Mouse (Mus musculus) embryonic facial prominence, embryonic 12.5 days (tissue): ENCODE measurements around the gene Atg9b. TPM values are rescaled to one million over a fixed set of nuclear protein-coding genes. Genes with fewer than 3 reads are reported as not detected.

Source experiments
- ATAC-seq: fragments of 200-750 bp; cut with Nextera tagmentation; 2 replicates; pipeline ENCODE4 v1.8.0; 2017; ENCODE audit not compliant: insufficient number of reproducible peaks, insufficient read depth, low FRiP score, low TSS enrichment
- H3K27ac ChIP-seq: fragments of 300-500 bp; sonication (generic); 2 replicates; pipeline ENCODE4 v1.5.1; 2016; ENCODE audit warnings: mild to moderate bottlenecking
- H3K27me3 ChIP-seq: fragments of 300-500 bp; sonication (generic); 2 replicates; pipeline ENCODE4 v1.6.1; 2016; ENCODE audit warnings: mild to moderate bottlenecking, moderate library complexity
- H3K36me3 ChIP-seq: fragments of 300-500 bp; sonication (generic); 2 replicates; pipeline ENCODE4 v1.6.1; 2016; ENCODE audit warnings: mild to moderate bottlenecking
- H3K4me1 ChIP-seq: fragments of 300-500 bp; sonication (generic); 2 replicates; pipeline ENCODE4 v1.6.1; 2016
- H3K4me2 ChIP-seq: fragments of 300-500 bp; sonication (generic); replicated peaks from 2 replicates; pipeline ENCODE4 v1.6.1; 2016; ENCODE audit warnings: mild to moderate bottlenecking, moderate library complexity
- H3K4me3 ChIP-seq: fragments of 300-500 bp; sonication (generic); 2 replicates; pipeline ENCODE4 v1.5.1; 2016; ENCODE audit warnings: mild to moderate bottlenecking
- H3K9ac ChIP-seq: fragments of 300-500 bp; sonication (generic); 2 replicates; pipeline ENCODE4 v1.6.1; 2016; ENCODE audit warnings: mild to moderate bottlenecking, moderate library complexity
- H3K9me3 ChIP-seq: fragments of 300-500 bp; sonication (generic); 2 replicates; pipeline ENCODE4 v1.6.1; 2016; ENCODE audit warnings: mild to moderate bottlenecking, moderate library complexity
- WGBS: fragments of 180-500 bp; shearing (Covaris S2); methylation state at CpG from one replicate; pipeline ENCODE4 v1.1.7; 2016; 5-methylcytosine and 5-hydroxymethylcytosine counted together
- polyA plus RNA-seq: library from polyadenylated mRNA; unstranded; fragments of >200 nt; fragmentation: Nextera tagmentation; extraction: Ambion mirVana; gene quantifications from 2 replicates; pipeline ENCODE4 v1.2.1, GENCODE M21; 2016

The Atg9b gene
- polyA plus RNA-seq, 1 experiment from 2014 or later = 0.47 TPM

DNA sequence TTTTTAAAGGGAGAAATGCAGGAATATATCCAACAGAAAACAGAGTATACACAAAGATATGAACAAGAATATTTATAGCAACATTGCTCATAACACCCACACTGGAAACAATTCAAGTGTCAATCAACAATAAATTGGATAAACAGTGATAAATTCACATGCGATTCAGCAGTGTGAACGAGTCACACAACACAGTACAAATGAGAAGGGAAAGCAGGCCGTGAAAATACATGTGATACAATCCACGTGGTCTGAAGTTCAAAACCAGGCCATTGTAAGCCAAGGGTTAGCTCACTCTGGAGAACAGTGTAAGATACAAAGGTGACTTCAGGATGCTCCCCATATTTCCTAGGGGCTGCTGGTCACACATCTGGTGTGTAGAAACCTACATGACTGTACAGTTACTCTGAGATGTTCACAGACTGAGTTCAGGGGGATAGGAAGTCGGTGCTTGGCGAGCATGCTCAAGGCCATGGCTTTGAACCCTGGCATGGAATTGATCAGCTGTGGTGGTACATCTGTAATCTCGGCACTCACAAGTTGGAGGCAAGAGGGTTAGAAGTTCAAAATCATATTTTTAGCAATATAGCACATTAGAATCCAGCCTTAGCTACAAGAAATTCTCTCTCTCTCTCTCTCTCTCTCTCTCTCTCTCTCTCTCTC is 17.1 kb downstream of the Atg9b start:
- WGBS = 79% methylated on average over 7 of the region's 7 CpGs
- H3K4me1 ChIP-seq = no peaks in the 10 kb centered on the region
- no peak for ATAC-seq
- H3K27me3 ChIP-seq = peaks cover 3% of the 10 kb centered on the region; the same call in 1 of the 2 replicates
- H3K9ac ChIP-seq = no peak overlapping the region
- H3K9me3 ChIP-seq = no peaks in the 10 kb centered on the region
- H3K4me2 ChIP-seq = no peak overlapping the region
- no peak overlapping the region for H3K4me3 ChIP-seq
- H3K27ac ChIP-seq = no peak overlapping the region
- no peaks in the 10 kb centered on the region for H3K36me3 ChIP-seq

GRCm38 (mm10) chr5:24374216-24374615 is 17.7 kb downstream of the Atg9b start:
- Histone ChIP-seq H3K27me3 (peaks cover 3% of the 10 kb centered on the region; the same call in 1 of the 2 replicates), H3K36me3 (no peaks in the 10 kb centered on the region), H3K9ac (no peak overlapping the region), H3K27ac (no peak overlapping the region), H3K4me1 (no peaks in the 10 kb centered on the region), H3K4me3 (no peak overlapping the region), H3K9me3 (no peaks in the 10 kb centered on the region), H3K4me2 (no peak overlapping the region)
- no peak for ATAC-seq
- 56% methylated on average over 6 of the region's 6 CpGs for WGBS

DNA sequence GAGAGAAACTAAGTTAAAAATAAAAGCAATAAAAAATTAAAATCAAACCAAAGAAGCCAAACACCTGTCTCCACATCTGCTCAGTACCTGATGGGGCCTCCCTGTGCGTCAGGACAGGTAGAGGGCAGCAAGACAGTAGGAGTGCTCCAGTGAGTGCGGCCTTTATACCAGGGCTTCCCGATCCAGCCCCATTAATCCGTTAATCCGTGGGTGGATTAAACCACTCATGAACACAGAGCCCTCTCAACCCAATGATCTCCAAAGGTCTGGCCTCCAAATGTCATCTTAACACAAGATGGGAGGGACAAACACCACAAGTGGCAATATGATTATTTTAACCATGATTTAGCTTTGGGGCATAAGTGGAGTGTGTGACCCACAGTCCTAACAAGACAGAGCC is 18.1 kb downstream of the Atg9b start:
- H3K4me3 ChIP-seq = no peak overlapping the region
- H3K27ac ChIP-seq = no peak overlapping the region
- no peaks in the 10 kb centered on the region for H3K36me3 ChIP-seq
- no peaks in the 10 kb centered on the region for H3K9me3 ChIP-seq
- H3K27me3 ChIP-seq = peaks cover 2% of the 10 kb centered on the region; the same call in 1 of the 2 replicates
- H3K9ac ChIP-seq = no peak overlapping the region
- 68% methylated on average over 5 of the region's 5 CpGs for WGBS
- H3K4me2 ChIP-seq = no peak overlapping the region
- no peak for ATAC-seq
- H3K4me1 ChIP-seq = no peaks in the 10 kb centered on the region

DNA sequence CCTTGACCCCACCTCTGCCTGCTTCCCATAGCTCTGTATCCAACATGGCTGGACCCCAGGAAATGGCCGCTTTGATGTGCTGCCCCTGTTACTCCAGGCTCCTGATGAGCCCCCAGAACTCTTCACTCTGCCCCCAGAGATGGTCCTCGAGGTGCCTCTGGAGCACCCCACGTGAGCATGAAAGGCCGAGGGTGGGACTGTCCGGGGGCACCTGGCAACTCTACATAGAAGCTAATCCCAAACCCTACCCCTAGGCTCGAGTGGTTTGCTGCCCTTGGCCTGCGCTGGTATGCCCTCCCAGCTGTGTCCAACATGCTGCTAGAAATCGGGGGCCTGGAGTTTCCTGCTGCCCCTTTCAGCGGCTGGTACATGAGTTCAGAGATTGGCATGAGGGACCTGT is 22.2 kb downstream of the Atg9b start:
- no peaks in the 10 kb centered on the region for H3K36me3 ChIP-seq
- 72% methylated on average over 9 of the region's 9 CpGs for WGBS
- ATAC-seq = no peak

DNA sequence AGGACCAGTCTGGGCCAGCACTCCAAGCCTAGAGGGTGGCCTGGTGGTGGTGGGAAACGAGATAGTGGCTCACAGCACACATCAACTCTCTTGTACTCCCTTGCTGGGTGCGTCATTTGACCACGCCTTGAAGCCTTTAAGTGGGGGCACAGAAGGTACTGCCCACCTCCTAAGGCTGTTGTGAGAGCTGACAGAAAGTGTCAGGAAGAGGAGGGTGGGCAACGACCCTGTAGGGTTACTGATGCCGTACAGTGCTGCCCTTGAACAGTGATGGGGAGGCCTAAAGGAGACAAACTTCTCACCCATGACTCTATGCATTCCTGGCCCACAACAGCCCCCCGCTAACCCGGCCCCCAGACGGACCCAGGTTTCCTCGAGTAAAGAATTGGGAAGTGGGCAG is 25.5 kb downstream of the Atg9b start:
- H3K4me1 ChIP-seq = no peaks in the 10 kb centered on the region
- no peak overlapping the region for H3K27ac ChIP-seq

More for the DNA sequence above, 22.2 kb downstream of the Atg9b start:
- Histone ChIP-seq H3K9ac (no peak overlapping the region), H3K27ac (no peak overlapping the region), H3K4me1 (no peaks in the 10 kb centered on the region), H3K9me3 (no peaks in the 10 kb centered on the region), H3K27me3 (no peaks in the 10 kb centered on the region), H3K4me2 (no peak overlapping the region), H3K4me3 (no peak overlapping the region)

DNA sequence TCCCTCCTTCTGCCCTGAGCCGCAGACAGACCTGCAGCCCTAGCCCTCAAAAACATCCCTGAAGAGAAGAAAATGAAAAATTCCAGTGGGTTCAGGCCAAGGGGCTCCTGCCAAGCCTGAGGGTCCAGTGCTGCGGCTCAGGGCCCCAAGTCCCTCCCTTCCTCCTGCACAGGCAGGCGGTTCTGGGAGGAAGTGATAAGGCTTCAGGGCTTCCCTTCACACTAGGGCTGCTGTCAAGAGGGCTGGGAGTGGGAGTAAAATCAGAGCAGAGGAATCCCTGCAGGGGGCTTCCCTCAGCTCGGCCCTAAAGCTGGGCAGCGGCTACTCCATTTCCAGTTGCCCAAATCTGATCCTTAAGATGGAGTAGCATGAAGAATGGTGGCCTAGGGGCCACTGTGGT is 26.4 kb downstream of the Atg9b start:
- H3K4me2 ChIP-seq = no peak overlapping the region

More for the DNA sequence above, 25.5 kb downstream of the Atg9b start:
- WGBS = 80% methylated on average over 9 of the region's 9 CpGs
- Histone ChIP-seq H3K27me3 (no peaks in the 10 kb centered on the region), H3K4me2 (no peak overlapping the region), H3K9ac (no peak overlapping the region), H3K9me3 (no peaks in the 10 kb centered on the region), H3K36me3 (no peaks in the 10 kb centered on the region), H3K4me3 (no peak overlapping the region)
- ATAC-seq = no peak

GRCm38 (mm10) chr5:24364963-24365362 is 27.0 kb downstream of the Atg9b start:
- WGBS = 86% methylated on average over 10 of the region's 10 CpGs
- Histone ChIP-seq H3K9ac (no peak overlapping the region), H3K9me3 (no peaks in the 10 kb centered on the region), H3K4me1 (no peaks in the 10 kb centered on the region), H3K27me3 (no peaks in the 10 kb centered on the region), H3K36me3 (no peaks in the 10 kb centered on the region), H3K27ac (no peak overlapping the region), H3K4me3 (no peak overlapping the region), H3K4me2 (no peak overlapping the region)
- no peak for ATAC-seq

More for the DNA sequence above, 26.4 kb downstream of the Atg9b start:
- Histone ChIP-seq H3K27me3 (no peaks in the 10 kb centered on the region), H3K27ac (no peak overlapping the region), H3K4me3 (no peak overlapping the region), H3K9ac (no peak overlapping the region), H3K4me1 (no peaks in the 10 kb centered on the region), H3K9me3 (no peaks in the 10 kb centered on the region), H3K36me3 (no peaks in the 10 kb centered on the region)
- no peak for ATAC-seq
- 29% methylated on average over 5 of the region's 5 CpGs for WGBS

DNA sequence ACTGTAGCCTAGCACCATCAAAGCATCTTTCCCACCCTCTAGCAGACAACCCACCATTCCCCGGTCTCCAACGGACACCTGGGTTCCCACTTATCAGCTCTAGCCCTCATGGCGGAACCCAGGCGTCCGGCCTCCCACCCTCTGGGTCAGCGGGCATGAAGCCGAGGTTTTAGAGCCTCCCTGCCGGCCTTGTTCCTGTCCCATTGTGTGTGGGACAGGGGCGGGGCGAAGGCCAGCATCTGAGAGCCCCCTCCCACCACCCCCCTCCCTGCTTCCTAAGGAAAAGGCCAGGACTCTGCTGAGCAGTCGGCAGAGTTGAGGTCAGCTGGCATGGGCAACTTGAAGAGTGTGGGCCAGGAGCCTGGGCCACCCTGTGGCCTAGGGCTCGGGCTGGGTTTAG is 27.4 kb downstream of the Atg9b start, which contains the start of gene Nos3:
Gene Nos3, plus strand, starts transcription at position 303 of the 400 bp plus-strand sequence.
- H3K27me3 ChIP-seq = no peaks in the 10 kb centered on the region
- no peaks in the 10 kb centered on the region for H3K9me3 ChIP-seq
- H3K9ac ChIP-seq = no peak within 1 kb of the TSS
- H3K4me3 ChIP-seq = no peak within 1 kb of the TSS
- H3K36me3 ChIP-seq = no peaks in the 10 kb centered on the region
- no peaks in the 10 kb centered on the region for H3K4me1 ChIP-seq
- no peak within 1 kb of the TSS for H3K27ac ChIP-seq
- 55% methylated on average over 12 of the region's 12 CpGs for WGBS
- H3K4me2 ChIP-seq = no peak within 1 kb of the TSS
- no peak for ATAC-seq

DNA sequence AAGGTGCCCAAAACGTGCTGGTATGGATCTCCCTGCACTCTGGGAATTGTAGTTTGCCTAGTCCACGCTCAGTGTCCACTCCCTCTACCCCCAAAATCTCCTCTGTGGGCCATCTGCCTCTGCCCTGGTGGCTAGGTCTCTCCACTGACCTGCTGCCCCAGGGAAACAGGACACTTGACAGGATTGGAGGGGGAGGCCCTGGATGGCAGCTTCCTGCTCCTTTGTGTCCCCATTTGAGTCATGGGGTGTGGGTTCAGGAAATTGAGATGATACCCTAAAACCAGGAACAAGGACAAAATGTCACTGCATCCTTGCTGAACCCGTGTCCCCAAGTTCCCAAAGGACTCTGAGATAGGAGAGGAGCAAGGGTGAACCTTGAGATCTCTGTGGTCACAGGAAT is 27.9 kb downstream of the Atg9b start:
- H3K27ac ChIP-seq = no peak overlapping the region
- no peaks in the 10 kb centered on the region for H3K4me1 ChIP-seq
- ATAC-seq = no peak
- H3K4me2 ChIP-seq = no peak overlapping the region
- 44% methylated on average over 3 of the region's 3 CpGs for WGBS
- H3K9me3 ChIP-seq = no peaks in the 10 kb centered on the region
- no peak overlapping the region for H3K9ac ChIP-seq
- no peak overlapping the region for H3K4me3 ChIP-seq
- H3K36me3 ChIP-seq = no peaks in the 10 kb centered on the region
- no peaks in the 10 kb centered on the region for H3K27me3 ChIP-seq

DNA sequence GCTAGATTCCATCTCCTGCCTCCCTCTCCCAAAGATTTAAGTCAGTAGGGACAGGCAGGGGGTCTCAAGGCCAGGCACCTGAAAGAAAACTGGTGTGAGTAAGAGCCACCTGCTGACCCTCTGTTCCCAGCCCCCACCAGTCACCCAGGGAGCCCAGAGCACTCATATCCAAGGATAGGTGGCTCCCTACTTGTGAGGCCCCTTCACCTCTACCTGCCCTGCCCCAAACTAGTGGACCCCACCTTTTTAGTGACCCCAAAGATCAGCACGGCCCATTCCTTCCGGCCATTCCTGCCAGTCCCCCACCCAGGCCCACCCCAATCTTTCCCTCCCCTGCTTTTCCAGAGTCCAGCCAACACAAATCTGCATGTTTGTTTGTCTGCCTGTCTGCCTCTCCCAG is 28.5 kb downstream of the Atg9b start:
- Histone ChIP-seq H3K27me3 (no peaks in the 10 kb centered on the region), H3K4me3 (no peak overlapping the region), H3K9me3 (no peaks in the 10 kb centered on the region), H3K36me3 (no peaks in the 10 kb centered on the region), H3K4me2 (no peak overlapping the region), H3K27ac (no peak overlapping the region), H3K9ac (no peak overlapping the region), H3K4me1 (no peaks in the 10 kb centered on the region)
- no peak for ATAC-seq
- WGBS = 74% methylated on average over 2 of the region's 2 CpGs

GRCm38 (mm10) chr5:24360792-24361454 is 31.0 kb downstream of the Atg9b start:
- no peaks in the 10 kb centered on the region for H3K27me3 ChIP-seq
- H3K9me3 ChIP-seq = no peaks in the 10 kb centered on the region
- ATAC-seq = no peak; the same call in 1 of the 2 replicates
- no peak overlapping the region for H3K4me3 ChIP-seq
- no peak overlapping the region for H3K4me2 ChIP-seq
- no peaks in the 10 kb centered on the region for H3K4me1 ChIP-seq
- no peaks in the 10 kb centered on the region for H3K36me3 ChIP-seq
- no peak overlapping the region for H3K9ac ChIP-seq
- WGBS = 2% methylated on average over 7 of the region's 7 CpGs
- H3K27ac ChIP-seq = no peak overlapping the region

GRCm38 (mm10) chr5:24357461-24357860 is 34.5 kb downstream of the Atg9b start:
- no peak for ATAC-seq

More at GRCm38 (mm10) chr5:24357461-24357860, 34.5 kb downstream of the Atg9b start:
- no peak overlapping the region for H3K4me3 ChIP-seq
- no peaks in the 10 kb centered on the region for H3K9me3 ChIP-seq
- H3K27me3 ChIP-seq = peaks cover 21% of the 10 kb centered on the region
- no peak overlapping the region for H3K9ac ChIP-seq
- H3K4me2 ChIP-seq = no peak overlapping the region
- no peaks in the 10 kb centered on the region for H3K36me3 ChIP-seq
- WGBS = 9% methylated on average over 7 of the region's 7 CpGs
- H3K27ac ChIP-seq = no peak overlapping the region
- H3K4me1 ChIP-seq = peaks cover 9% of the 10 kb centered on the region
